Mouse (Mus musculus) forebrain, postnatal 0 days (tissue): ENCODE results near the gene Fndc3a. TPM values are rescaled to one million over a fixed set of nuclear protein-coding genes. Genes with fewer than 3 reads are reported as not detected.

Experiments
- ATAC-seq: fragments of 200-750 bp; cut with Nextera tagmentation; 2 replicates; pipeline ENCODE4 v1.8.0; 2017; ENCODE audit warnings: mild to moderate bottlenecking, moderate library complexity
- DNase-seq: peaks from one replicate; pipeline ENCODE4 v3.0.0-alpha.2; 2015
- H3K27ac ChIP-seq: fragments of 300-500 bp; sonication (generic); 2 replicates; pipeline ENCODE4 v1.5.1; 2014; ENCODE audit warnings: low read depth, mild to moderate bottlenecking, antibody characterized with exemption, low read length, moderate library complexity, mixed read lengths
- H3K27me3 ChIP-seq: fragments of 300-500 bp; sonication (generic); 2 replicates; pipeline ENCODE4 v1.6.1; 2014; ENCODE audit warnings: mild to moderate bottlenecking, low read length, mixed read lengths; ENCODE audit not compliant: insufficient read depth
- H3K36me3 ChIP-seq: fragments of 300-500 bp; sonication (generic); 2 replicates; pipeline ENCODE4 v1.6.1; 2014; ENCODE audit warnings: mild to moderate bottlenecking, moderate library complexity; ENCODE audit not compliant: insufficient read depth
- H3K4me1 ChIP-seq: fragments of 300-500 bp; sonication (generic); 2 replicates; pipeline ENCODE4 v1.6.1; 2014; ENCODE audit warnings: antibody characterized with exemption; ENCODE audit not compliant: insufficient read depth
- H3K4me2 ChIP-seq: fragments of 300-500 bp; sonication (generic); 2 replicates; pipeline ENCODE4 v1.6.1; 2014; ENCODE audit warnings: low read depth, mild to moderate bottlenecking, moderate library complexity
- H3K4me3 ChIP-seq: fragments of 300-500 bp; sonication (generic); 2 replicates; pipeline ENCODE4 v1.5.1; 2014; ENCODE audit warnings: low read depth, low read length, mixed read lengths
- H3K9ac ChIP-seq: fragments of 300-500 bp; sonication (generic); 2 replicates; pipeline ENCODE4 v1.6.1; 2014; ENCODE audit warnings: mild to moderate bottlenecking
- H3K9me3 ChIP-seq: fragments of 300-500 bp; sonication (generic); 2 replicates; pipeline ENCODE4 v1.6.1; 2016; ENCODE audit warnings: low read length
- CTCF ChIP-seq: sonication (generic); IDR thresholded peaks from 2 replicates; pipeline ENCODE4 v1.5.1; 2016; ENCODE audit warnings: antibody characterized with exemption, control low read depth, low read depth
- WGBS: fragments of 180-500 bp; shearing (Covaris S2); extraction: QIAGEN DNeasy Blood & Tissue Kit; methylation state at CpG from one replicate; pipeline ENCODE4 v1.1.7; 2014; 5-methylcytosine and 5-hydroxymethylcytosine counted together
- polyA plus RNA-seq: library from polyadenylated mRNA; unstranded; fragments of >200 nt; fragmentation: Nextera tagmentation; extraction: Ambion mirVana; gene quantifications from 2 replicates; pipeline ENCODE4 v1.2.1, GENCODE M21; 2015
- total RNA-seq: library from RNA; depleted of rRNA; stranded (reverse); fragments of >200 nt; gene quantifications from 2 replicates; pipeline ENCODE4 v1.2.3, GENCODE M21; 2014; rRNA removed

Gene Fndc3a
- total RNA-seq = 37.5 and 55.8 TPM in 2 replicates
- polyA plus RNA-seq = 21.0 and 38.4 TPM in 2 replicates

DNA sequence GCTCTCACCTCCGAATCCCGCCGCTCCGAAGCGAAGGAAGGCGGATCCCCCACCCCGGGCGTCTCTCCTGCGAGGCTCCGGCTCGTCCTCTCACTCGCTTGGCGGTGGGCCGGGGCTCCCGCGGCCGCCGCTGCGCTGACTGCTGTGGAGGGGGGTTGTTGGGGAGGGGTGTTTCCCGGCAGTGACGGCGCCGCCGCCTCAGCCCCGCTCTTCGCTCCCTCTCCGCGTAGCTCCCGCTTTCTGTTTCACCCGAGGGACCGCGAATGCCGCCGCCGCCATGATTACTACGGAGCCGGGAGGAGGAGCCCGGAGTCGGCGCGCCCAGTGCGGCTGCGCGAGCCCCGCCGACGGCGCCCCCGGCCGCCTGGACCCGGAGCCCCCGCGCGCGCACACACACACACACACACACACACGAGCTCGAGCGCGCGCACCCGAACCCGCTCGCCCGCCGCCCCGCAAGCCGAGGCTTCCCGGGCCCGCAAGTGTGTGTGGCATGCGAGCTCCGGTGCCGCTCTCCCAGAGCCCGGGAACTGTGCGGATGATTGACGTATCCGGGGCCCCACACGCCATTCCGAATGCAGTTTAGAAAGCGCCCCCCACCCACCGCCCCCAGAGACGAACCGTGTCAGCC, at the start of gene Fndc3a:
Fndc3a (minus strand) TSS at position 294 of the 631 bp plus-strand sequence.
- H3K27me3 ChIP-seq = peaks cover 6% of the 10 kb centered on the region; the same call in 1 of the 2 replicates
- no peaks in the 10 kb centered on the region for H3K9me3 ChIP-seq
- peak; percentile 92 for DNase-seq
- H3K36me3 ChIP-seq = no peaks in the 10 kb centered on the region
- no peaks in the 10 kb centered on the region for H3K4me1 ChIP-seq
- no peak for TF ChIP-seq CTCF
- H3K4me2 ChIP-seq = peak within 1 kb of the TSS; percentile 68
- ATAC-seq = peak; percentile 95
- WGBS = 2% methylated on average over 66 of the region's 82 CpGs
- H3K9ac ChIP-seq = peak within 1 kb of the TSS; percentile 94
- peak within 1 kb of the TSS; percentile 94 for H3K27ac ChIP-seq
- H3K4me3 ChIP-seq = peak within 1 kb of the TSS; percentile 97

DNA sequence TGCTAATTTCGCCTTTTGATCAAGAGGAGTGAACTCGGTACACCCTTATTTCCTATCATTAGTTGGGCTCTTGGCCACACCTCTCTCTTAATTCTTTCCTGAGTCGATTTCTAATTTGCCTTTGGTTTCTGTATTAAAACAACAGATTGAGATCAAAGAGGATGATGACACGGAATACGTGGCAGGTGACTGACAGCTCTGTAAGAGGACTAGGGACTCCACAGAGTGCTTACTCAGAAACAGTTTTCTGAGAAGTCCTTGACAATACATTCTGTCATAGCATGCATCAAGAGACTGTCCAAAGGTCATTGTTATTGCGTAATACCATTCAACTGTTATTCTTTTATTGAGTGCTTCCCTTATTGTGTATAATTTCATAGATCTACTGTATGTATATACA, 43.1 kb upstream of the Fndc3a start:
- Histone ChIP-seq H3K4me3 (no peak overlapping the region), H3K4me1 (no peaks in the 10 kb centered on the region), H3K9ac (no peak overlapping the region), H3K4me2 (no peak overlapping the region), H3K27ac (no peak overlapping the region), H3K9me3 (no peaks in the 10 kb centered on the region), H3K27me3 (no peaks in the 10 kb centered on the region), H3K36me3 (no peaks in the 10 kb centered on the region)
- no peak for TF ChIP-seq CTCF
- ATAC-seq = no peak
- DNase-seq = no peak
- WGBS = 81% methylated on average over 6 of the region's 6 CpGs

GRCm38 (mm10) chr14:72750426-72751182, 40.8 kb upstream of the Fndc3a start:
- no peak overlapping the region for H3K4me3 ChIP-seq

GRCm38 (mm10) chr14:72748331-72748730, 38.5 kb upstream of the Fndc3a start:
- Histone ChIP-seq H3K27me3 (no peaks in the 10 kb centered on the region), H3K4me3 (no peak overlapping the region), H3K9ac (no peak overlapping the region), H3K27ac (no peak overlapping the region), H3K4me1 (no peaks in the 10 kb centered on the region), H3K4me2 (no peak overlapping the region), H3K36me3 (no peaks in the 10 kb centered on the region), H3K9me3 (no peaks in the 10 kb centered on the region)
- DNase-seq (no peak), ATAC-seq (no peak)
- no peak for TF ChIP-seq CTCF
- 91% methylated on average over 5 of the region's 5 CpGs for WGBS

More at GRCm38 (mm10) chr14:72750426-72751182, 40.8 kb upstream of the Fndc3a start:
- no peak overlapping the region for H3K27ac ChIP-seq
- no peak overlapping the region for H3K9ac ChIP-seq
- DNase-seq (no peak), ATAC-seq (no peak)
- WGBS = 87% methylated on average over 5 of the region's 5 CpGs
- H3K9me3 ChIP-seq = no peaks in the 10 kb centered on the region
- H3K4me2 ChIP-seq = no peak overlapping the region
- H3K36me3 ChIP-seq = no peaks in the 10 kb centered on the region
- no peaks in the 10 kb centered on the region for H3K4me1 ChIP-seq
- no peak for TF ChIP-seq CTCF
- no peaks in the 10 kb centered on the region for H3K27me3 ChIP-seq

GRCm38 (mm10) chr14:72741667-72742066, 31.9 kb upstream of the Fndc3a start:
- H3K9me3 ChIP-seq = no peaks in the 10 kb centered on the region
- TF ChIP-seq CTCF = no peak
- H3K4me1 ChIP-seq = no peaks in the 10 kb centered on the region
- DNase-seq (no peak), ATAC-seq (no peak)
- no peak overlapping the region for H3K4me2 ChIP-seq
- whole genome bisulfite sequencing = 57% methylated on average over 3 of the region's 3 CpGs
- no peaks in the 10 kb centered on the region for H3K27me3 ChIP-seq
- no peak overlapping the region for H3K4me3 ChIP-seq
- no peak overlapping the region for H3K9ac ChIP-seq
- no peak overlapping the region for H3K27ac ChIP-seq
- H3K36me3 ChIP-seq = no peaks in the 10 kb centered on the region

DNA sequence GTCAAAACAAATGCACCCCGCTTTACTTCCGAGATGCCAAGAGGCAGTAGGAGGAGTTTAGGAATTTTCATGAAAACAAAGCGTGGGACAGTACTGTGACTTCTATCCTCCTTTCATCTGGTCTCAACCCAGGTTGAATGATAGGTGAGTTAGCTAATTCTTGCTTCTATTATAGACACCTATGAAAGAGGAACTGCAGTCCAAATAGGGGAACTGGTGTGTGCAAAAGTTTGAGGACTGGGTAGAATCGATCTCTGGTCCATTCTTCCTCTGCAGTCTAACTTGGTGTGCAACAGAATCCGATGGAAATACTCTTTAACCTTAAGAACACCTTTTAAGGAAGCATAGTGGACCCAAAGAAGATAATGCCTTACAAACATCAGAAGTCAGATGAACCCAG, 30.5 kb upstream of the Fndc3a start:
- ATAC-seq (no peak), DNase-seq (no peak)
- H3K4me3 ChIP-seq = no peak overlapping the region
- H3K27me3 ChIP-seq = no peaks in the 10 kb centered on the region
- no peak overlapping the region for H3K9ac ChIP-seq
- no peak for TF ChIP-seq CTCF
- no peaks in the 10 kb centered on the region for H3K36me3 ChIP-seq
- H3K9me3 ChIP-seq = no peaks in the 10 kb centered on the region
- no peak overlapping the region for H3K27ac ChIP-seq
- WGBS = 87% methylated on average over 5 of the region's 5 CpGs
- no peak overlapping the region for H3K4me2 ChIP-seq
- H3K4me1 ChIP-seq = no peaks in the 10 kb centered on the region
